Mouse (Mus musculus): ENCODE results near the gene Foxa2. TPM values are rescaled to one million over a fixed set of nuclear protein-coding genes. Genes with fewer than 3 reads are reported as not detected.

The Foxa2 gene
- polyA plus RNA-seq, 1 experiment, result not detected

DNA sequence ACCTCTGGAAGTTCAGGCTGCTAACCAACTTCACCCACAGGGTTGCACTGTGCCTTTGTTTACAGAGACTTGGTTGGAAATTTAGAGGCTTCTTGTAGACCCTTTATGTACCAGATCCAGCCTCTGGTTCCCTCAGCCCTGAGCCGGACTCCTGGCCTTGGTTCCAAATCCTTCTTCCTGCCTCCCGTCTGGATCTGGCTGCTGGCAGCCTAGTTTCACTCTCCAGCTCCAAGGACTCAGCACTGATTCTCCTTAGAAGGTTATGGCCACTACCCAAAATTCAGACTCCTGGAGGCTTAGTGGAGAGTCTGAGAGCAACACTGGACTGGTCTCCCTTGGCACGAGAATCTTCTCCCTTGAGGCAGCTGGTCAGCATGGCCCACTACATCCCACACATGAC lies 43.3 kb downstream of the Foxa2 start:
- H3K4me1 ChIP-seq (ENCODE audit: control insufficient read depth, insufficient read depth, low read length), result no peaks in the 10 kb centered on the region
- no peak overlapping the region for H3K4me3 ChIP-seq (ENCODE audit: low read depth, low read length)
- TF ChIP-seq CTCF (IDR thresholded peaks at IDR 0.05; ENCODE audit: low read depth, low read length) (no peak), EP300 (IDR thresholded peaks at IDR 0.05; ENCODE audit: insufficient read depth, low read depth, low read length) (no peak), POLR2A (IDR thresholded peaks at IDR 0.05; ENCODE audit: insufficient read depth, low read length) (no peak)
- no peaks in the 10 kb centered on the region for H3K9me3 ChIP-seq (replicated peaks; ENCODE audit: control insufficient read depth, insufficient read depth, low read length, poor library complexity, severe bottlenecking)
- no peaks in the 10 kb centered on the region for H3K27me3 ChIP-seq (ENCODE audit: control insufficient read depth, insufficient read depth, low read length, poor library complexity, severe bottlenecking)
- H3K36me3 ChIP-seq (ENCODE audit: control insufficient read depth, insufficient read depth, low read length, poor library complexity, severe bottlenecking), result no peaks in the 10 kb centered on the region
- H3K27ac ChIP-seq (ENCODE audit: insufficient read depth, low read length), result no peak overlapping the region
- H3K9ac ChIP-seq (ENCODE audit: low read depth, poor library complexity, severe bottlenecking), result no peak overlapping the region

DNA sequence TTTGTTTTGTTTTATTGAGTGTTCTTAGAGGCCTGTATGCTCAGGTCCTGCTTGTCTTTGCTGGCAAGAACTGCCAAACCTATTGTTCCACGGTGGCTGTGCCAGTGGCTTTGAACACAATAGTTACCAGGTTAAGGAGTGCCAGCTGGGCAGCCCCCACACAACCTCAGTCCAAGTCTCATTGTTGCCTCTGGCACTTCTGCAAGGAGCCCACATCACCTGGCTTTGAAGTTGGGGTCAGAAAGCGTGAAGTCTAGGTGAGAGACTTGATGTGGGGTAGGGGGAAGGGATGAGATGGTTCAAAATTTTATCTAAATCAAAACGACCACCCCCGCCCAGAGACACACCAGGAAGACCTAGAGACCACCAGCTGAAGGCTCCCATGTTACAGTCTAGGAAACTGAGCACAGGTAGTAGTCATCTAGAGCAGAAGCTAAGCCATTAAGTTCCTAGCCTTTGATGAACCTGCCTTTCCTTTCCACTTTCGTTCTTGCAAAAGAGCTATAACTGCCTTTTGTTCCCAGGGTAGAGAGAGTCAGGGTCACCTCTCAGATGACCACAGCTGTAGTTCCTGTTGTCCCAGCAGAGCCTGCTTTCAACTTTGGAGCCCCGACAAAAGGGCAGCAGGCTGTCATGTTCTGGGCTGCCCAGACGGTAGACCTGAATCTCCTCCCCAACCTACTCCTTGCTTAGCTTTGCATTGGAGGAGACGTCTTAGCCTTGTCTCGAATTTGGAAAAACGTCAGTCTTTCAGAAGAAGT lies 48.4 kb downstream of the Foxa2 start:
- H3K9ac ChIP-seq (ENCODE audit: low read depth, poor library complexity, severe bottlenecking), result no peak overlapping the region

GRCm38 (mm10) chr2:147996781-147997180 lies 50.0 kb downstream of the Foxa2 start:
- no peak overlapping the region for H3K4me3 ChIP-seq (ENCODE audit: low read depth, low read length)
- H3K9me3 ChIP-seq (replicated peaks; ENCODE audit: control insufficient read depth, insufficient read depth, low read length, poor library complexity, severe bottlenecking), result no peaks in the 10 kb centered on the region
- H3K36me3 ChIP-seq (ENCODE audit: control insufficient read depth, insufficient read depth, low read length, poor library complexity, severe bottlenecking), result no peaks in the 10 kb centered on the region
- no peaks in the 10 kb centered on the region for H3K27me3 ChIP-seq (ENCODE audit: control insufficient read depth, insufficient read depth, low read length, poor library complexity, severe bottlenecking)
- H3K9ac ChIP-seq (ENCODE audit: low read depth, poor library complexity, severe bottlenecking), result no peak overlapping the region
- no peak overlapping the region for H3K27ac ChIP-seq (ENCODE audit: insufficient read depth, low read length)
- no peaks in the 10 kb centered on the region for H3K4me1 ChIP-seq (ENCODE audit: control insufficient read depth, insufficient read depth, low read length)
- TF ChIP-seq CTCF (IDR thresholded peaks at IDR 0.05; ENCODE audit: low read depth, low read length), result no peak
- TF ChIP-seq POLR2A (IDR thresholded peaks at IDR 0.05; ENCODE audit: insufficient read depth, low read length), result no peak
- no peak for TF ChIP-seq EP300 (IDR thresholded peaks at IDR 0.05; ENCODE audit: insufficient read depth, low read depth, low read length)

More for the DNA sequence above, 48.4 kb downstream of the Foxa2 start:
- H3K9me3 ChIP-seq (replicated peaks; ENCODE audit: control insufficient read depth, insufficient read depth, low read length, poor library complexity, severe bottlenecking), result no peaks in the 10 kb centered on the region
- H3K4me3 ChIP-seq (ENCODE audit: low read depth, low read length), result no peak overlapping the region
- no peaks in the 10 kb centered on the region for H3K4me1 ChIP-seq (ENCODE audit: control insufficient read depth, insufficient read depth, low read length)
- no peaks in the 10 kb centered on the region for H3K36me3 ChIP-seq (ENCODE audit: control insufficient read depth, insufficient read depth, low read length, poor library complexity, severe bottlenecking)
- TF ChIP-seq CTCF (IDR thresholded peaks at IDR 0.05; ENCODE audit: low read depth, low read length) (no peak), EP300 (IDR thresholded peaks at IDR 0.05; ENCODE audit: insufficient read depth, low read depth, low read length) (no peak), POLR2A (IDR thresholded peaks at IDR 0.05; ENCODE audit: insufficient read depth, low read length) (no peak)
- H3K27me3 ChIP-seq (ENCODE audit: control insufficient read depth, insufficient read depth, low read length, poor library complexity, severe bottlenecking), result no peaks in the 10 kb centered on the region
- no peak overlapping the region for H3K27ac ChIP-seq (ENCODE audit: insufficient read depth, low read length)

DNA sequence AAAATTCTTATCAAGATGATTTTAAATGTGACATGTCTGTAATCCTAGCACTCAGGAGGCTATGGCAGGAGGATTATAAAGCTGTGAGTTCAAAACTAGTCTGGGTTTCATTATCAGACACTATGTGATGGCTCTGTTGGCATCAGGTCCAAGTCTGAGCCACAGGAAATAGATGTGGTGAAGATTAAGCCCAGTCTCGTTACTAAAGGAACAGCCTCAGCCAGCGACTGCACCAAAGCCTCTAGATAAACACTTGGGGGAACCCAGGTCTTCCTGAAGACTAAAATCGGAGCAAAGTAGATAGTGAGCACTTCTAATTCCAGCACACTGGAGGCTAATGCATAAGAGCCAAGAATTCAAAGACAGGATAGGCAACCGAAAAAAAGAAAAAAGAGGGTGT lies 52.9 kb downstream of the Foxa2 start:
- H3K9ac ChIP-seq (ENCODE audit: low read depth, poor library complexity, severe bottlenecking), result no peak overlapping the region
- no peaks in the 10 kb centered on the region for H3K36me3 ChIP-seq (ENCODE audit: control insufficient read depth, insufficient read depth, low read length, poor library complexity, severe bottlenecking)
- no peaks in the 10 kb centered on the region for H3K27me3 ChIP-seq (ENCODE audit: control insufficient read depth, insufficient read depth, low read length, poor library complexity, severe bottlenecking)
- H3K4me3 ChIP-seq (ENCODE audit: low read depth, low read length), result no peak overlapping the region
- no peaks in the 10 kb centered on the region for H3K4me1 ChIP-seq (ENCODE audit: control insufficient read depth, insufficient read depth, low read length)
- H3K27ac ChIP-seq (ENCODE audit: insufficient read depth, low read length), result no peak overlapping the region
- TF ChIP-seq EP300 (IDR thresholded peaks at IDR 0.05; ENCODE audit: insufficient read depth, low read depth, low read length) (no peak), CTCF (IDR thresholded peaks at IDR 0.05; ENCODE audit: low read depth, low read length) (no peak), POLR2A (IDR thresholded peaks at IDR 0.05; ENCODE audit: insufficient read depth, low read length) (no peak)
- no peaks in the 10 kb centered on the region for H3K9me3 ChIP-seq (replicated peaks; ENCODE audit: control insufficient read depth, insufficient read depth, low read length, poor library complexity, severe bottlenecking)

DNA sequence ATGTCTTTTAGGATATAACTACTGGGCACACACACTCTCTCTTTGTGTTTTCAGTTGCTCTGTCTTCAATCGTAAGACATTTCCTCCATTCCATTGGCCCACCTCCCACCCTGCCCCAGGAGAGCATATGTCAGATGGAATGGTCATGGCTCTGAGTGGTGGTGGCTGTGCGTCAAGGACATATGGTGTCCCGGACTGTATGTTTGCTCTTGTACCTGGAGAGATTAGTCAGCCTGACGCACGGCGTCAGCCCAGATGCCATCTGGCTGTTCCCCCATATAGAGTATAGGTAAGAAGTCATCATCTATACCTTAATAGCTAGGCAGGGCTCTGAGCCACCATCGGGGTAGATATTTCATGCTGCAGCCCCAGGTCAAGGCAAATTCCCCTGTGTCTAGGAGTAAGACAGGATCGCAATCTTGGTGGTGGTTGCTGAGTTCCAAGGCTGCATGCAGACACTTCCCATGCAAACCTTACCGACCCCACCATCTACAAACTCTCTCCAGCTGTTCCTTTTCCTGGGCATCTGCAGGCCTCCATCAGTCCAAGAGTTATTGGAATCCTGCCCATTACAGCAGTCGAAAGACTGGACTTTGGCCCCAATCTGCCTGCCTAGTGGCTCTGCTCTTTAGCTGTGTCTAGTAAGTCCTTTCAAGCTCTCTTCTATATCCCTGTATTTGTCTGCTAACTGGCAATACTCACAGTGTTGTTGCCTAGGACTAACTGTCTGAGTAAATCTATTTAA lies 53.7 kb downstream of the Foxa2 start:
- Histone ChIP-seq H3K27me3 (ENCODE audit: control insufficient read depth, insufficient read depth, low read length, poor library complexity, severe bottlenecking) (no peaks in the 10 kb centered on the region), H3K27ac (ENCODE audit: insufficient read depth, low read length) (no peak overlapping the region), H3K36me3 (ENCODE audit: control insufficient read depth, insufficient read depth, low read length, poor library complexity, severe bottlenecking) (no peaks in the 10 kb centered on the region), H3K9ac (ENCODE audit: low read depth, poor library complexity, severe bottlenecking) (no peak overlapping the region), H3K9me3 (replicated peaks; ENCODE audit: control insufficient read depth, insufficient read depth, low read length, poor library complexity, severe bottlenecking) (no peaks in the 10 kb centered on the region), H3K4me3 (ENCODE audit: low read depth, low read length) (no peak overlapping the region), H3K4me1 (ENCODE audit: control insufficient read depth, insufficient read depth, low read length) (no peaks in the 10 kb centered on the region)
- TF ChIP-seq EP300 (IDR thresholded peaks at IDR 0.05; ENCODE audit: insufficient read depth, low read depth, low read length) (no peak), POLR2A (IDR thresholded peaks at IDR 0.05; ENCODE audit: insufficient read depth, low read length) (no peak), CTCF (IDR thresholded peaks at IDR 0.05; ENCODE audit: low read depth, low read length) (no peak)
